19 mouse cellular contexts compared by ENCODE assay signal in genomic region chr14:9161336-9161735, GRCm38 (mm10).
"Had no signal": no experiment of that assay in that cellular context is flagged by ENCODE, and none has a peak within 500 bp of the region (broad histone marks: within the 10 kb centered on the region; RNA-seq: fewer than 3 reads in every experiment).

No protein-coding gene starts in this region.

- ATAC-seq: hindbrain, embryonic 16.5 days; inflammation-experienced regulatory T-cells, adult 6 months; intestine, embryonic 15.5 days; intestine, postnatal 0 days; liver, embryonic 12.5 days had no signal

- DNase-seq: gastrocnemius, adult 2 months; gastrocnemius, postnatal 10 days; gastrocnemius, postnatal 25 days; heart, adult 18-20 months; heart, postnatal 10 days; heart, postnatal 4 days; kidney, adult 18-20 months; kidney, adult 8-10 months; kidney, postnatal 10 days; kidney, postnatal 25 days; kidney, postnatal 4 days; layer of hippocampus, adult 9-11 months; layer of hippocampus, postnatal 36 days; left cerebral cortex, postnatal 4 days had no signal
